Mouse (Mus musculus): ENCODE results near the gene Snx22. TPM values are rescaled to one million over a fixed set of nuclear protein-coding genes. Genes with fewer than 3 reads are reported as not detected.

Gene Snx22
- polyA plus RNA-seq, 1 experiment from 2014 or later, result 25.7 TPM

DNA sequence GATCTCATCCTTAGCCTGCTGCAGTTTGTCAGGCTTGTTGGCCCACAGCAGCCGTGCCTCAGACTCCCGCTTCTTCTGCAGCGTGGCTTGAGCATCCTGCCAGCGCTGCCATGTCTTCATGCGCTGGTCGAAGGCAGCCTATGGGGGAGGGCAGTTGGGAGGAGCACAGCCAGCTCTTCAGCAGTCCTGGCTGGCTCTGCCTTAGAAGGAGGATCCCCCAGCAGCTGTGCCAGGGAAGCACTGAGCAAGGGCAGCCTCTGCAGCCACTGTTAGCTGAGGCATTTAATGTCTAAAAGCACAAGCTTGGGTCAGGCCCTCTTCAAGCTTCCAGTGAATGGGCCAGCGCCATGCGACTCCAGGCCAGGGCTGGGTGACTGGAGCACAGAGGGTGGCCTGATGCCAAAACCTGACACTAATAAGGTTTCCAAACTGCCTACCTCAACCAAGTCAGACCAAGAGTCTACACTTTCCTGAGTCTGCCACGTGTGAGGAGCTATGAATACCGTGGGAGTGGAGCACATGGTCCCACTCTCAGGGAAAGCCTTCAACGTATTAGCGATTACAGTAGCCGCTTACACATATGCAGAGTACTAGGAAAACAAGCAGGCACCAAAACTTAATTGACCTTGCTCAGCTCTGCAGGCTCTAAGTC is 21.2 kb upstream of the Snx22 start:
- WGBS, result 66% methylated on average over 13 of the region's 13 CpGs
- H3K27ac ChIP-seq (ENCODE audit: low read length), result peak overlapping the region; percentile 86
- DNase-seq (ENCODE audit: low spot score), result no peak
- H3K4me1 ChIP-seq (ENCODE audit: insufficient read depth, low read depth, low read length), result peaks cover 16% of the 10 kb centered on the region
- H3K4me3 ChIP-seq (ENCODE audit: low read depth, low read length), result no peak overlapping the region
- no peaks in the 10 kb centered on the region for H3K27me3 ChIP-seq (replicated peaks; ENCODE audit: insufficient read depth, low read length)
- no peak overlapping the region for H3K9ac ChIP-seq (replicated peaks; ENCODE audit: low read depth)
- TF ChIP-seq EP300 (IDR thresholded peaks at IDR 0.05) (no peak), CTCF (IDR thresholded peaks at IDR 0.05) (no peak)
- peak; percentile 20 for ATAC-seq
- no peaks in the 10 kb centered on the region for H3K9me3 ChIP-seq (ENCODE audit: low read length)
- peaks cover 40% of the 10 kb centered on the region for H3K36me3 ChIP-seq (ENCODE audit: insufficient read depth, low read length)
- H3K4me2 ChIP-seq (replicated peaks; ENCODE audit: low read depth, low read length), result no peak overlapping the region

GRCm38 (mm10) chr9:66088411-66088810 is 18.9 kb upstream of the Snx22 start:
- no peak overlapping the region for H3K4me2 ChIP-seq (replicated peaks; ENCODE audit: low read depth, low read length)
- TF ChIP-seq CTCF (IDR thresholded peaks at IDR 0.05) (peak; percentile 86), EP300 (IDR thresholded peaks at IDR 0.05) (no peak)
- no peaks in the 10 kb centered on the region for H3K27me3 ChIP-seq (replicated peaks; ENCODE audit: insufficient read depth, low read length)
- H3K36me3 ChIP-seq (ENCODE audit: insufficient read depth, low read length), result peaks cover 21% of the 10 kb centered on the region
- H3K27ac ChIP-seq (ENCODE audit: low read length), result no peak overlapping the region
- ATAC-seq (no peak), DNase-seq (ENCODE audit: low spot score) (peak; percentile 75)
- H3K9ac ChIP-seq (replicated peaks; ENCODE audit: low read depth), result no peak overlapping the region
- no peaks in the 10 kb centered on the region for H3K9me3 ChIP-seq (ENCODE audit: low read length)
- no peak overlapping the region for H3K4me3 ChIP-seq (ENCODE audit: low read depth, low read length)
- peaks cover 10% of the 10 kb centered on the region for H3K4me1 ChIP-seq (ENCODE audit: insufficient read depth, low read depth, low read length)
- WGBS, result 39% methylated on average over 4 of the region's 4 CpGs

GRCm38 (mm10) chr9:66087062-66087461 is 17.5 kb upstream of the Snx22 start:
- Histone ChIP-seq H3K4me2 (replicated peaks; ENCODE audit: low read depth, low read length) (no peak overlapping the region), H3K9me3 (ENCODE audit: low read length) (no peaks in the 10 kb centered on the region), H3K4me1 (ENCODE audit: insufficient read depth, low read depth, low read length) (peaks cover 4% of the 10 kb centered on the region), H3K9ac (replicated peaks; ENCODE audit: low read depth) (no peak overlapping the region), H3K27me3 (replicated peaks; ENCODE audit: insufficient read depth, low read length) (no peaks in the 10 kb centered on the region), H3K4me3 (ENCODE audit: low read depth, low read length) (no peak overlapping the region), H3K36me3 (ENCODE audit: insufficient read depth, low read length) (peaks cover 12% of the 10 kb centered on the region), H3K27ac (ENCODE audit: low read length) (no peak overlapping the region)
- WGBS, result 90% methylated on average over 7 of the region's 7 CpGs
- DNase-seq (ENCODE audit: low spot score) (no peak), ATAC-seq (no peak)
- TF ChIP-seq CTCF (IDR thresholded peaks at IDR 0.05) (no peak), EP300 (IDR thresholded peaks at IDR 0.05) (no peak)

DNA sequence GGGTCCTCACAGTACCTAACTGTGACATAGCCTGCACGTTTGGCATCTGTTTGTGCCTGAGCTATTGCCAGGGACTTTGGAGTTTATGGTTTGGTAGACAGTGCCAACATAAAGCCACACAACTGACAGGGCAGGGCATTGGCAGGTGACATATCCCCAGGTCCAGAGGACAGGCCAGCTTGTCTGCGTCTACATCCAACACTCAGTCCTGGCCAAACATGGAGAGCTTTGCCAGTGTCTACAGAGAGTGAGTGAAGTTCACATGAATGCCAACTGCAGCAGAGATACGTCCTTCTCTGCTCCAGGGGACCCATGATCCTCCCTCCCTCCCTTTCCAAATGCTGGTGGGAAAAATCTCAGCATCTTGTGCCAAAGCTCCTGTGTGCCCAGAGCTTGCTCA is 14.7 kb upstream of the Snx22 start:
- no peaks in the 10 kb centered on the region for H3K4me1 ChIP-seq (ENCODE audit: insufficient read depth, low read depth, low read length)
- no peak for ATAC-seq
- no peak overlapping the region for H3K9ac ChIP-seq (replicated peaks; ENCODE audit: low read depth)
- H3K4me2 ChIP-seq (replicated peaks; ENCODE audit: low read depth, low read length), result no peak overlapping the region
- peaks cover 12% of the 10 kb centered on the region for H3K36me3 ChIP-seq (ENCODE audit: insufficient read depth, low read length)
- no peaks in the 10 kb centered on the region for H3K9me3 ChIP-seq (ENCODE audit: low read length)
- H3K27ac ChIP-seq (ENCODE audit: low read length), result no peak overlapping the region
- WGBS, result 88% methylated on average over 3 of the region's 3 CpGs
- no peak overlapping the region for H3K4me3 ChIP-seq (ENCODE audit: low read depth, low read length)
- no peak for TF ChIP-seq CTCF (IDR thresholded peaks at IDR 0.05)
- TF ChIP-seq EP300 (IDR thresholded peaks at IDR 0.05), result no peak
- no peak for DNase-seq (ENCODE audit: low spot score)
- H3K27me3 ChIP-seq (replicated peaks; ENCODE audit: insufficient read depth, low read length), result no peaks in the 10 kb centered on the region

- TF ChIP-seq CTCF (IDR thresholded peaks at IDR 0.05) (no peak), EP300 (IDR thresholded peaks at IDR 0.05) (no peak)
- no peak overlapping the region for H3K4me3 ChIP-seq (ENCODE audit: low read depth, low read length)
- H3K27me3 ChIP-seq (replicated peaks; ENCODE audit: insufficient read depth, low read length), result no peaks in the 10 kb centered on the region
- H3K4me1 ChIP-seq (ENCODE audit: insufficient read depth, low read depth, low read length), result peaks cover 6% of the 10 kb centered on the region
- H3K9me3 ChIP-seq (ENCODE audit: low read length), result no peaks in the 10 kb centered on the region
- no peak overlapping the region for H3K9ac ChIP-seq (replicated peaks; ENCODE audit: low read depth)
- no peak for DNase-seq (ENCODE audit: low spot score)
- no peak overlapping the region for H3K4me2 ChIP-seq (replicated peaks; ENCODE audit: low read depth, low read length)
- peak overlapping the region; percentile 79 for H3K27ac ChIP-seq (ENCODE audit: low read length)
- H3K36me3 ChIP-seq (ENCODE audit: insufficient read depth, low read length), result 0 out of 2 replicates have a peak, but pooled peaks cover 3% of the 10 kb centered on the region
- WGBS, result 45% methylated on average over 4 of the region's 4 CpGs
- no peak for ATAC-seq
Observed at GRCm38 (mm10) chr9:66081999-66082398, 12.5 kb upstream of the Snx22 start.

DNA sequence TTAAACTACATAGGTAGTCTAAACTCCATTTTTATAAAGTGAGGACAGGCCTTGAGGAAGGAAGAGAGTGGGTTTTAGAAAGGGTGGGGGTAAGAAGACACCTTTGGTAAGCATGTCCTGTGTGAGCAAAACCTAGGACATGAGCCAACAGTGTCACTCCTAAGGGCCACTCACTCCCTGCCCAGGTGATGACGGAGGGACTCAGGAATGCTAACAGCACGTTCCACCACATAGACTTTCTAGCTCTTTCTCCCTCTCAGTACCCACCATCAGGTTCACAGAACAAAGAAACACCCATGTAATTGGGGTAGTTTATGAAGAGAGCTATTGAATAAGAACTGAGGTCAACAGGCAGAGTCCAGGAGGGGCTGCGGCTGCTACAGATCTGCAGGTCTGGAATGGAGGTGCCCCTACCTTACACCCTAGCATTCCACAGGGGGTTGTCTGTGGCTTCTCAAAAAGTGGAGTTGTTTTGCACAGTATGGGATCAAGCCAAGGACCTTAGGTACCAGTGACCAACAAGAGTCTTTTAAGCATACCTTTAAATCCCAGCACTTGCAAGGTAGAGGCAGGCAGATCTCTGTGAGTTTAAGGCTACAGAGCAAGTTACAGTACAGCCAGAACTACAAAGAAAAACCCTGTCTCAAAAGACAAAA is 11.4 kb upstream of the Snx22 start:
- 52% methylated on average over 3 of the region's 3 CpGs for WGBS
- no peaks in the 10 kb centered on the region for H3K27me3 ChIP-seq (replicated peaks; ENCODE audit: insufficient read depth, low read length)
- DNase-seq (ENCODE audit: low spot score), result peak; percentile 87
- no peak overlapping the region for H3K4me2 ChIP-seq (replicated peaks; ENCODE audit: low read depth, low read length)
- H3K4me1 ChIP-seq (ENCODE audit: insufficient read depth, low read depth, low read length), result peaks cover 6% of the 10 kb centered on the region
- H3K9me3 ChIP-seq (ENCODE audit: low read length), result no peaks in the 10 kb centered on the region
- H3K27ac ChIP-seq (ENCODE audit: low read length), result peak overlapping the region; percentile 79
- peak; percentile 93 for ATAC-seq
- no peaks in the 10 kb centered on the region for H3K36me3 ChIP-seq (ENCODE audit: insufficient read depth, low read length)
- TF ChIP-seq EP300 (IDR thresholded peaks at IDR 0.05) (peak; percentile 65), CTCF (IDR thresholded peaks at IDR 0.05) (no peak)
- H3K9ac ChIP-seq (replicated peaks; ENCODE audit: low read depth), result no peak overlapping the region
- H3K4me3 ChIP-seq (ENCODE audit: low read depth, low read length), result no peak overlapping the region
